Mouse (Mus musculus) olfactory bulb, adult 2 months (tissue): ENCODE measurements around the gene Lasp1.

Experiments
- CTCF ChIP-seq: fragments of 200-500 bp; IDR thresholded peaks from 2 replicates; pipeline ENCODE4 v1.5.1; 2012; ENCODE audit warnings: low read depth, mild to moderate bottlenecking, low read length, moderate library complexity; ENCODE audit not compliant: insufficient read depth
- POLR2A ChIP-seq: fragments of 200-500 bp; IDR thresholded peaks from 2 replicates; pipeline ENCODE4 v1.6.1; 2012; ENCODE audit warnings: mild to moderate bottlenecking, low read depth, low read length, moderate library complexity; ENCODE audit not compliant: insufficient read depth

GRCm38 (mm10) chr11:97798083-97798435, 741 bp upstream of the Lasp1 start:
- TF ChIP-seq POLR2A (no peak), CTCF (no peak)
